Mouse (Mus musculus): ENCODE measurements around the gene Gnmt.

The Gnmt gene

DNA sequence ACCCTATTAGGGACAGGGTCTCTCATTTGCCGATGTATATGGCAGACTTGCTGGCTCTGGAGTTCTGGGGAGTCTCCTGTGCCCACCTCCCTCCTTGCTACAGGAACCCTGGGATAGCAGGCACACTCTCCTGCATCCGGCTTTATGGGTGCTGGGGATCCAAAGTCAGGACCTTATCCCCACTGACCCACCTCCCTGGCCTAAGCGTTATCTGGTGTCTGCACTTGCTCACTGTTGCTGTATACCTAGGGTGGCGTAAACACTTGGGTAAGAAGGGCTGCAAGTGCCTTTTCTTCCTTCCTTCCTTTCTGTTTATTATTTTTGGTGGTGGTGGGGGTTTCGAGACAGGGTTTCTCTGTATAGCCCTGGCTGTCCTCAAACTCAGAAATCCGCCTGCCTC is 12.3 kb upstream of the Gnmt start:
- no peak for DNase-seq

DNA sequence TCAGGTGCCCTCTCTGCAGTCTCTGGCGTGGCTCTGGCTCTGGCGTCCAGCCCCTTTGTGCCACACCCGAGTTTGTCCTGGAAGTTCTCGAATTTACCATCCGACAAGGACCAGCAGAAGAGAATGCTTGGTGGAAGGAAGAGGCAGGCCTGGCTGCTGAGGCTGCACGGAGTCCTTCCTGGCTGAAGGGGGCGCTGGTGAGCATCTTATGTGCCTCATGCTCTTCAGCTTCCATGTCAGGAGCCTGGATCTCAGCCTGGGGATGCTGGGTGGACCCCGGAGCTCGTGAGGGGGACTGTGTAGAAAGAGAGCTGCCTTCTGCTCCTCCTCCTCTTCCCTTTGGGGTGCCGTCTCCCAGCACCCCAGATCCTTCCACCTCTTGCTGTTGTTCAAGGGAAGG is 7.2 kb upstream of the Gnmt start:
- DNase-seq: no peak

DNA sequence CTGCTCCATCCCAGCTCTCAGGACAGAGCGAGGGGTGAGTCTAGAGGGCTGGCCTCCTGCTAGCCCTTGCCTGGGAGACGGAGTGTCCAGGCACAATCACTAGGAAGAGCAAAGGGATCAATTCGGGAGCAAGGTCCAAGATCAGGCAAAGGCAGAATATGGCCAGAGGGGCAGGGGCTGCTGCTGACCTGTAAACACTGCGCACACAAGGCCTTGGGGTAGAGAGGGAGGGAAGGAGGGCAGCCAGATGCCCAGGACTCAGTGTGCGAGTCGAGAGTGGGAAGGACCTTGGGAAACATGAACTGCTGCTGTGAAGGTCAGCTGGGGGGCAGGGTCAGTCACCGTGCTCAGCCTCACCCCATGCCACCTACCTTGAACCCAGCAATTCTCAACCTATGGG is 6.3 kb upstream of the Gnmt start:
- no peak for DNase-seq

DNA sequence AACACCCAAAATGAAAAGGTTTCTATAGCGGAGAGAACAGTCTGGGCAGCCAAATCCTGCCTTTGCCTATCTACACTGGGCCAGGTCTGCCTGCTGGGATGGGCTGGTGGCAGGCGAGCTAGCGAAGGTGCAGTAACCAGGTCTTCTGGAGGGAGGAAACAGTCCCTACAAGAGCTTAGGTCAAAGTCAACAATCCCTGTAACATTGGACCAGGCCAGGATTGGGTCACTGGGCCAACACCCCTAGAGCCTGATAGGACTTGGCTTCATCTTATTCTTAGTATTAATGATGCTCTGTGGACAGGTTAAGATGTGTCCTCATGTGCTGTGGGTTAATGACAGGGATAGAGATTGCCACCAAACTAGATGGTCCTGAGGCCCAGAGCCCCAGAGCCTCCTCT is 5.1 kb upstream of the Gnmt start:
- DNase-seq: no peak

DNA sequence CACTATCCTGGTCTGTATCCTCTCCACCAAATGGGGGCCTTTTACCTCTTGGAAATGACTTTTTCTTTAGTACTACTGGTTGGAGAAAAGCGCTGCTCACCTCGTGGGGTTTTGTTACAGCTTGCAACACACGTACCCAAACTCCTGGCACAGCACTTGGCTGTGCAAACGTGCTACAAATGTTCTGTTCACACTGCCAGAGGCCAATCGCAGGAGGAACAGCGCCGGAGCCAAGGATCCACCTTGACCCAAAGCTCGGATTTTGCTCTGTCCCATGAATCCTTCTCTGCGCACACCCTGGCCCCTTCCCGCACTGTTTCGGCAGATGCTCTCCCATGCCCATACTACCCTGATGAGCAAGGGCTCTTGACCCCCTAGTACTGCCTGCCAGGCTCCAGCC is 472 bp downstream of the Gnmt start:
- no peak for DNase-seq

DNA sequence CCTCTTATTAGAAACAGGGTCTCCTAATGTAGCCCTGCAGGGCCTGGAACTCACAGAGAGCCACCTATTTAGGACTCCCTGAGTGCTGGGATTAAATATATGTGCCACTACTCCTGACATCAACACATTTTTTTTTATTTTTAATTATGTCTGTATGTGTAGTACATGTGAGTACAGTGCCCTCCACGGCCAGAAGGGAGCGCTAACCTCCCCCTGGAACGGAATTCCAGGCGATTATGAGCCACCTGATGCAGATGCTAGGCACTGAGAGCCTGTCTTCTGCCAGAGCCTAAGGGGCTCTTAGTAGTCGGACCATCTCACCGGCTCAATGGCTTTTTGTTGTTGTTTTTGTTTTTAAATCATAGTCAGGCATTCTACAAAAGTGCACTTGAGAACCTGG is 947 bp downstream of the Gnmt start:
- DNase-seq: peak in 1 of 2 experiments; percentile 67

DNA sequence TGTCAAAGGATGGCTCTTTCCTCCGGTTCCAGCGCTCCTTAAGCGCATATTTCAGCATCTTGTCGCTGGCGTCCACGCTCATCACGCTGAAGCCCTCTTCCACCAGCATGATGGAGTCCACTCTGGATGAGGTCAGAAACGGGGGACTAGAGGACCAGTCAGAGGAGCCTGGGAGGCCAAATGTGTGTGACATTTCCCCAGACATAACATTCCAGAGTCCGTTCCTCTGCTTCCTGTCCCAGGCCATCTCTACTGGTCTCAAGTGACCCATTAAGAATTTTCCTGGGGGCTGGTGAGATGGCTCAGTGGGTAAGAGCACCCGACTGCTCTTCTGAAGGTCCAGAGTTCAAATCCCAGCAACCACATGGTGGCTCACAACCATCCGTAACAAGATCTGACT is 1.7 kb downstream of the Gnmt start:
- no peak for DNase-seq

DNA sequence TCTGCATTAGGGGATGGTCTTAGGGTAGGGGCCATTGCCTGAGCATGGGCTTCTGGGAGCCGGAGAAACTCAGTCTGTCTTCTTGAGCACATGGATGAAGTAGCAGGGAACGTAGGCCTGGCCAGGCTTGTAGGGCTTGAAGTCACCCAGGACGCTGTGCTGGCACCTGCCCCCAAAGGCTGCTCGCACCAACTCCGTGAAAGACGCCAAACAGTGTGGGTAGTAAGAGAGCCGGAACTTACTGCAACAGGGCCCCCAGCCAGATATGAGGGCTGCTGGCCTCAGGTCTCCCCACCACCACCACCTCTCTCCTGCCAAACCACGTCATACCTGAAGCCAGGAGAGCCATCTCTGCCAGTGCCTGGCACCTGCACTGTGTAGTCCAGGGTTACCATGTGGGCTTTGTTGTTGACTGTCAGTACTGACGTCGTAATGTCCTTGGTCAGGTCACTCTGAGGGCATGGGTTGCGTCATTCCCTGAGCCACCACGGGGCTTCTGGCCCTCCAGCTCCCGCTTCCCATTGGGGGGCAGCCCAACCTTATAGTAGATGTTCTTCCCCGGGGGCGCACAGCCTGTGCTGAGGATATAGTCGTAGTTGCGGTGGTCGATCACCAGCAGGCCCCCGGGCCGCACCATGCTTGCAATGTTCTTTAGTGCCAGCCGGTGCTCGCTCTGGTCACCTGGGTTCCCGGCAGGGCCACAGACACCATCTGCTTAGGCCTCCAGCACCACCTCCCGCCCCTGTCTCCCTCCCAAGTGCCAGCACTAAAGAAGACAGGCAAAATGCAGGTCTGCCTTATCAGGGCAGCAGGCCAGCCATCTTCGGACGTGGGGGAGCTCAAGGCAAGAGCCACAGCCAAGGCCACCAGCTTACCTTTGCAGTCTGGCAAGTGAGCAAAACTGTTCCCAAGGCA is 3.0 kb downstream of the Gnmt start:
- no peak for DNase-seq

DNA sequence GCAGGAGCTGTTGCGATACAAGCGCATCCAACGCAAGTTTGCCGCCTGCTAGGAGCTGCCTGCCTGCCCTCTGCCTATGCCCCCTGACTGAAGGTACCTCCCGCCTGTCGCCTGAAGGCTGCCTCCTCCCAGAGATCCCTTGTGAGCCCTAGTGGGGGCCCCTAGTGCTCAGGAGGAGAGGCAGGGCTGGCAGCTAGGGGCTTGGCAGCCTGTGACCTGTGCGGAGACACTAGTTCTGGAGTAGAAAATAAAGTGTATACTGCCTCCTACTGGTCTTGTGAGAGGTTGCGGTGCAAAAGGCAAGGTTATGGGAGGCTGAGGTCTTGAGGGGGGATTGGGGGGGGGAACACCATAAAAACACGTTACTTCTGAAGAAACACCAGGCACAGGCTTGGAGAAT is 3.7 kb downstream of the Gnmt start:
- DNase-seq: no peak

DNA sequence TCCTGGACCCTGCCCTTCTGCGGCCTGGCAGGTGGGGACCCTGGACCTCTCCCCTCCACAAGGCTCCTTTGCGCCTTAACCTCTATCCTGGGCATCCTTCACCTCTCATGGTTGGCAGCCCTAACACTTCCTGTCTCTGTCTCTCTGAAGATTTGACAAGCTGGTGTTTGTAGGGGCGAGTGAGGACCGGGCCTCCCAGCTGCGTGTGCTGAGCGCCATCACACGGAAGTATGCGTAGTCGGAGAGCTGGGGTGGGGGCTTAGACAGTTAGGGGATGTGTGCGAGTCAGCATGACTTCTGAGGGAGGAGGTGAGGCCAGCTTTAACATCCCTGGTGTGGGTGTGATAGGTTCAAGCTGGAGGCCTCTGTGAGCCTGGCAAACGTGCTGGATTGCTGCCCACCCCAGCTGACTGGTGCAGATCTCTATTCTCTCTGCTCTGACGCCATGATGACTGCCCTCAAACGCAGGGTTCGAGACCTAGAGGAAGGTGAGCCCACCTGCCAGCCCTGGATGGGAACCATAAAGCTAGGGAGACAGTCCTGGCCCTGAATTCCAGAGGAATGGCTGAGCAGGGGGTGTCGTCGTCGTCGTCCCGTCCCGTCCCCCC is 4.4 kb downstream of the Gnmt start:
- DNase-seq: no peak

DNA sequence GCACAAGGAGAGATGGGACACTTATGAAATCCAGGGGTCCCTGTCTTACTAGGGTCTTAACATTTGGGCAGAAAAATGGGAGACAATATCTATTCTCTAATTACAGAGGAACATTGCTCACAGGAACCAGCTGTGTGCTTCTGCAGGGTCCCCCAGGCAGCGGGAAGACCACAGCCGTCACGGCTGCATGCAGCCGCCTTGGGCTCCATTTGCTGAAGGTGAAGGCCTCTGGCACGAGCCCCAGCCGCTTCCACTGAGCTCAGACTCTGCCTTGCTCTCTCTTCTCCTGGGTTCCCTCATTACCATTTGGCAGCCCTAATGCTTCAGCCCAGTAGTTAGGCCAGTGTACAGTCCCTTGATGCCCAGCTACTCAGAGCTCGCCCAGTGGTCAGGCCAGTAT is 7.9 kb downstream of the Gnmt start:
- DNase-seq: no peak

DNA sequence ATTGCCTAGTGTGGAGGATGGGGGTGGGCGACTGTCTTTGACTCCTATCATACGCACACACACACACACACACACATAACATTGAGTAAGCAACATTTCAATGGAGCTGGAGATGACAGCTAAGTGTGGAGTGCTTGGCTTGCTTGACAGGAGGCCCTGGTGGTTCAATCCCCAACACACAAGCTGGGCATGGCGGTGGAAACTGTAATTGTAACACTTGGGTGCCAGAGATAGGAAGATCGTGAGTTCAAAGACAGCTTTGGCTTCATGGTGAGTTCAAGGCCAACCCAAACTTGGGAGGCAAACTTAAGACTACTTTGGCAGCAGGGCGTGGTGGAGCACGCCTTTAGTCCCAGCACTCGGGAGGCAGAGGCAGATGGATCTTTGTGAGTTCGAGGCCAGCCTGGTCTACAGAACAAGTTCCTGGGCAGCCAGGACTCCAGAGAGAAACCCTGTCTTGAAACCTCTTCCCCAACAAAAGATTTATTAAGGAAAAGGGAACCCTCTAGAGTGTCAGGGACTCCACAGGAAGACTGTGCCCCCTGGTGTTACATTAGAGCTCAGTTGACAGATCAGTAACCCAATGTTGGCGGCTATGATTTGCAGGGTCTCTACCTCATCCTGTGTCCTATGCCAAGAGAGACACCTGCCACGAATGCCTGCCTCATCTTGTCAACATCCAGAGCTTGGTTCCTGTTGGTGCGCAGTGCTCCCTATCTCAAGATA is 14.0 kb downstream of the Gnmt start:
- DNase-seq: no peak

DNA sequence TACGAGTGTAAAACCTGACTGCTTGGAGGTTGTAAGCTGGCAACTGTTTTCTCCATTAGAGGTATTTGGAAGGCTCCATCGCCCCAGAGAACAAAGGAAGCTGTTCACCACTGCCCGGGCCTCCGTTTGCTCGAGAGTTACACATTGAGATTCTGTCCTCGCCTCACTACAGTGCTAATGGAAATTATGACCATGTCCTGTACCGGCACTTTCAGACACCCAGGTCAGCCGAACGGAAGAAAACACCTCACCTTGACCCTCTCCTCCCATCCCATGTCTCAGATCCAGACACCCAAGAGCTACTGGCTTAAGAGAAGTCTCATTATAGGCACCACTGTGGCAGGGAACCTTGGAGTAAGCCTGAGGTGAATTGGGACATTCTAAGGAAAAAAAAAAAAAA is 15.1 kb downstream of the Gnmt start:
- DNase-seq: no peak

DNA sequence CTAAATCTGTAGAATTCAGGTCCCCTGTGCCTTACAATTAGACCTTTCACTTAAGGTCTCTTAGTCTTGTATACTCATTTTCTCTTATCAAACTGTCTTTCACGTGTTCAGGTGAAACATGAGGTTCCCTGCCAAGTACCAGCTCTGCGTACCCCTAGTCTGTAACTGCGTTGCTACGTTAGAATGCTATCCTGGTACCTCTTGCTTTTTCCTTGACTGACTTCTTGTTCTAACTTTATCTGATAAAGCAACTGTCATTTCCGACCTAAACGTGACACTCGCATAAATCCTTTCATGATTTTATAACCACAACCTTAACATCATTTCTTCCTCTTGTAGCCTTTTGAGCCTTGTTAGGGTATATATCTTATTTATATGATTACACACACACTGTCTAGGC is 16.5 kb downstream of the Gnmt start:
- no peak for DNase-seq

DNA sequence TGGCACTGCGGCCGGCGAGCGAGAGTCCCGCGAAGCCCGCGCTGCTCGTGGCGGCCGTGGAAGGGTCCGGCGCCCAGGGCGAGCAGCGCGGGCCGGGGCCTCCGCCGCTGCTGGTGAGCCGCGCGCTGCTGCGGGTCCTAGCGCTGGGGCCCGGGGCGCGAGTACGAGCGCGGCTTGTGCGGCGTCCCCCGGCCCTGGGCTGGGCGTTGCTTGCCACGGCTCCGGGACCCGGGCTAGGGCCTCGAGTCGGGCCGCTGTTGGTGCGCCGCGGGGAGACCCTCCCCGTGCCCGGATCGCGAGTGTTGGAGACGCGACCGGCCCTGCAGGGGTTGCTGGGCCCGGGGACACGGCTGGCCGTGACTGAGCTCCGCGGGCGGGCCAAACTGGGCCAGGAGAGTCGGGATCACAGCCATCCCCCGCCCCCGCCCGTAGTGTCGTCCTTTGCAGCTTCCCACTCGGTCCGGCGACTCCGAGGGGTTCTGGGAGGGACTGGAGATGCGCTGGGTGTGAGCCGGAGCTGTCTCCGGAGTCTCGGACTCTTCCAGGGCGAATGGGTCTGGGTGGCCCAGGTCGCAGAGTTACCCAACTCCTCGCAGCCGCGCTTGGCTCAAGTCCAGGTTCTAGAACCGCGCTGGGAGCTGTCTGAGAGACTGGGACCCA is 17.2 kb downstream of the Gnmt start:
- peak; percentile 38 to 52 for DNase-seq

DNA sequence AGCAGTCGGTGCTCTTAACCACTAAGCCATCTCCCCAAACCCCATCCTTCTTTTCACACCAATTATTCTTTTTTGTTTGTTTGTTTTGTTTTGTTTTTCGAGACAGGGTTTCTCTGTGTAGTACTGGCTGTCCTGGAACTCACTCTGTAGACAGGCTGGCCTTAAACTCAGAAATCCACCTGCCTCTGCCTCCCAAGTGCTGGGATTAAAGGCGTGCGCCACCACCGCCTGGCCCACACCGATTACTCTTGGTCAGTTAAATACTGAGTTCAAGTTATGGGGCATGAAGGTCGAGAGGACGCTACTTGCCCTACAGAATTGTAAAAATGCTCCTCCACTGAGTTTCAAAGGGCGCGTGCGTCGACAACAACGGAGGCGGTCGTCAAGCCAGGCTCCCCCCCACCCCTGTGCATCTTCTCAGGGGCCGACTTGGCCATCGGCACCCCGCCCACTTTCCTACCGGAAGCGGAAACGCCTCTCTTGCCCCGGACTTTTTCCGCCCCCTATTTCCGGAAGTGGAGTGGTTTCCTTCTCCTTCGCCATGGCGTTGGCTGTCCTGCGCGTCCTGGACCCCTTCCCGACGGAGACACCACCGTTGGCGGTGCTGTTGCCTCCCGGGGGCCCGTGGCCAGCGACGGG is 17.9 kb downstream of the Gnmt start, which contains the start of gene Pex6:
TSS of gene Pex6 (plus strand) at position 505 of the 639 bp plus-strand sequence.
- peak; percentile 90 to 93 for DNase-seq

DNA sequence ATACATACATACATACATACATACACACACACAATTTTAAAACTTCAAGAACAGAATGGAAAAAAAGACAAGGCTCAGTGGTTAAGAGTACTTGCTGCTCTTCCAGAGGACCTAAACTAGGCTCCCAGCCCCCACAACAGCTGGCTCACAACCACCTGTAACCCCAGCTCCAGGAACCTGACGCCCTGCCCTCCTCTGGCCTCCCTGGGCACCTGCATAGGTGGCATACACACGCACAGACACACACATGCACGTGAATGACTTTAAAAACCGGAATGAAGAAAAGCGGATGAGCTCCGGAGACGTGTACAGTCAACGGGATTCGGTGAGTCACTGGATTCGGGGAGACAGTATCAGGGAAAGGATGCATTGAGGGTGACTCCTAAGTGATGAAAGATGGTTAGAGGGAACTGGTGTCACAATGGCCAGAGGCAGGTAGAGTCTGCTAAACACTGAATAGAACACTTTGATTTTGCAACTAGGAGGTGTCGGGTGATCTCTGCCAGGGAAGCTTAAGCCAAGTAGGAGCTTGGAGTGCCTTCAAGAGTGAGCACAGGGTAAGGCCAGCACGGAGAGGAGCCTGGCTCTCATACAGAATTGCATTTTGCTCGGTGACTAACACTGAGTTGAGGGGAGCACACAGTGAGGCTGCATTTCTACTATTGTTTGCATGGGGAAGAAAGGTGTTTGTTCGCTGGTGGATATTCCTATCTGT is 22.4 kb downstream of the Gnmt start:
- DNase-seq: no peak

DNA sequence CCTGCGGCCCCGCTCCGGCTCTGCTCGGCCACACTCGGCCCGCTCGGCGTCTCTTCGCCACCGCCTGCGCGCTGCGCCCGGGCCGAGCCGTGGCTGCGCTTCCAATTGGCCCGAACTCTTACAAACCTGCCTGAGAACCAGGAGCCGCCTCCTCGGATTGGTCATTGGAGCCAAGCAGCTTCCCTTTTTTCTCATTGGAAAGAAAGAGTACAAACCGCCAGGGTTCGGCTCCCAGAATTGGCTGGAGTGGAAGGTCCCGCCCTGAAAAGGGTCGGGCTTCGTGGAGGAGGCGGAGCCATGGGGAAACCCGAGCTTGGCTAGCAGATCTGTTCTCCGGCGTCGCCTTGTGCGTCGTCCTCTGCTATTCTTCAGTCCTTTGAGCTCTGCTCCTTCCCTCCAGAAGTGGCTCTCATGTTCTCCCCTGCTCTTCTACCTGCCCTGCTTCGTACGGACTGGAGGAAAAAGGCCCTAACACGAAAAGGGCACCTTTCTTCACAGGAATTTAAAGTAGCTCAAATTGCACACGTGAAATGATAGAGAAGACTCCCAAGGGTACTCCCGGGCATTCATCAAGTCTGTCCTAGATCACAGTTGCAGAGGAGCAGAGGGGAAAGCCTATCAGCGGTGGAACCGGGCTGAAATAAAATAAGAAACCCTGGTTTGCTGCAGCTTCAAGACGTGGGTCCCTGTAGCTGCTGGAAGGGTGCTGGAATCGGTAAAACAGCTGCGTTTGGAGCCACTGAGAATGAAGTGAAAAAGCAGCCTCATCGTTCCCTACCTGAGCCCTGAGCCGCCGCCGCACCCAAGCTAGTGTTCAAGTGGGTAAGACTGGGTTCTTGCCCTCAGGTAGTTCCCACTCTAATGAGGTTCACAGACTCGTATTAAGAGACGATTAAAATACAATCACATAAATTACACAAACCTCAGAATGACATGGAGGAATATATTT is 23.8 kb downstream of the Gnmt start, which contains the start of gene Ppp2r5d:
TSS of gene Ppp2r5d (minus strand) at position 225 of the 949 bp plus-strand sequence.
- peak; percentile 98 for DNase-seq

DNA sequence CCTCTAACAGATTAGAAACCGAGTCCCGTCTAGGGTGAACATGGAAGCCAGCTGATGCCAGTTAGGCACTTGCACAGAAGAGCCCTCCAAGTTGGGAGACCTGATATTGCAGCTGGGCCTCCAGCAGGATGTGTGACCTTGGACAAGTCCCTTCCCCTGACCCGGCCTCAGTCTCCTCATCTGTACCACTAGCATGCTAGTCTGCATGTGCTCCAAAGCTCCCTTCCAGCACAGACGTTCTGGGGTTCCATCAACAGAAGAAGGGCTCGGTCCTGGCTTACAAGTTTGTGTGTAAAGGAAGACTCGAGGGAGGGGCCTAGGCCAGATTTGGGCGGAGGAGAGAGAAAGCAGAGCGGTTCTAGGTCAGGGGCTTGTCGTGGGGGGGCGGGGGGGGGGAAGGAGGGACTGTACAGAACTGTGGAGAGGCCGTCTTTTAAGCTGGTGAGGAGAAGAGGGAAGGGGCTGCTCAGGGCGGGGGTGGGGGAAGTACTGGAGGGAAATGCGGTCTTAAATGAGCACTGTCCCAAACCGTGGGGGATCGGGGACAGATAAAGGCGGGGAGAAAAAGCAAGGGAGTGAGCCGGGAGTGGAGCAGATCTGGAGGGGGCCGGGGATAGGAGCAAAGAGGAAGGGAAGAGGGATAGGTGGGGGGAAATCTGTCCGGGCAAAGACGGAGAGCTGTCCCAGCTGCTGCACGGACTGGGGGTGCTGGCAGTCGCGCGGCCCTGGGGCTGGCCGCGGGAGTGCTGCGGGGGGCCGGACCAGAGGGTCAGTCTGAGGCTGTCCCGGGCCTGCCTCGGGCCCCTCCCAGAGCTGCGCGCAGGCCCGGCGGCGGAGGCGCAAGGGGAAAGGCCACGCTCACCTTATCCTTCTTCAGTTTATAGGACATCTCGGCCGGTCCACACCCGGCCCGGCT is 24.7 kb downstream of the Gnmt start:
- DNase-seq: no peak

DNA sequence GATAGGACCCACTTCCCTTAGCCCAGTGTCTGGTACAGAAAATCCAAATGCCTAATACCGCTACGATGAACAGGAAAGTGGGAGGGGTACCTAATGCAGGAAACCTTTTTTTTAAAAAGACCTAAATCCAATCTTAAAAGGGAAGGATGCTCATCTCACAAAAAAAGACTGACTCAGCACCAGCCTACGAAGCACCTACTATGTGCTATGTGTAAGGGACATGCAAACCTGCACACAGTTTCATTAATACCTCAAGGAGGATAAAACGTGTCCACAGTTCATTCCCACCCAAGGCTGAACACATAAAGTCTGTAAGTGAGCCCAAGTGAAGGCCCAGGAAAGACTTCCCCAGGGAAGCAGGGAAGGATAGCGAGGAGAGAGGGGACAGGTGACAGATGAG is 26.5 kb downstream of the Gnmt start:
- DNase-seq: no peak

Data from kidney, adult 8-10 months (tissue).